Mouse (Mus musculus): ENCODE results near the gene Maml1. TPM values are rescaled to one million over a fixed set of nuclear protein-coding genes. Genes with fewer than 3 reads are reported as not detected.

The Maml1 gene
- polyA plus RNA-seq, 1 experiment from 2014 or later = 1.6 TPM

- no peaks in the 10 kb centered on the region for H3K27me3 ChIP-seq (ENCODE audit: insufficient read depth, low read length)
- no peaks in the 10 kb centered on the region for H3K9me3 ChIP-seq (ENCODE audit: low read length)
- H3K4me1 ChIP-seq (ENCODE audit: insufficient read depth) = no peaks in the 10 kb centered on the region
- no peak for DNase-seq
- ATAC-seq = no peak
- H3K9ac ChIP-seq (replicated peaks) = no peak overlapping the region
- TF ChIP-seq EP300 (IDR thresholded peaks at IDR 0.05; ENCODE audit: low read depth) (no peak), CTCF (IDR thresholded peaks at IDR 0.05; ENCODE audit: low read depth) (no peak)
- no peak overlapping the region for H3K4me2 ChIP-seq (ENCODE audit: low read depth, low read length)
- H3K27ac ChIP-seq (ENCODE audit: low read depth) = no peak overlapping the region
- WGBS (ENCODE audit: insufficient replicate concordance) = 72% methylated on average over 11 of the region's 11 CpGs
- peaks cover 20% of the 10 kb centered on the region for H3K36me3 ChIP-seq (replicated peaks; ENCODE audit: insufficient read depth, low read length)
- no peak overlapping the region for H3K4me3 ChIP-seq (ENCODE audit: low read depth, low read length)
Observed at GRCm38 (mm10) chr11:50252684-50253265, 39.3 kb downstream of the Maml1 start.

GRCm38 (mm10) chr11:50252166-50252565 is 39.9 kb downstream of the Maml1 start:
- no peak for ATAC-seq
- Histone ChIP-seq H3K9me3 (ENCODE audit: low read length) (no peaks in the 10 kb centered on the region), H3K27me3 (ENCODE audit: insufficient read depth, low read length) (no peaks in the 10 kb centered on the region), H3K4me3 (ENCODE audit: low read depth, low read length) (no peak overlapping the region), H3K9ac (replicated peaks) (no peak overlapping the region), H3K27ac (ENCODE audit: low read depth) (no peak overlapping the region), H3K36me3 (replicated peaks; ENCODE audit: insufficient read depth, low read length) (peaks cover 14% of the 10 kb centered on the region), H3K4me2 (ENCODE audit: low read depth, low read length) (no peak overlapping the region), H3K4me1 (ENCODE audit: insufficient read depth) (no peaks in the 10 kb centered on the region)
- WGBS (ENCODE audit: insufficient replicate concordance) = 68% methylated on average over 3 of the region's 3 CpGs
- DNase-seq = no peak
- no peak for TF ChIP-seq CTCF (IDR thresholded peaks at IDR 0.05; ENCODE audit: low read depth)
- TF ChIP-seq EP300 (IDR thresholded peaks at IDR 0.05; ENCODE audit: low read depth) = no peak

GRCm38 (mm10) chr11:50248473-50249171 is 43.5 kb downstream of the Maml1 start:
- DNase-seq (no peak), ATAC-seq (no peak)
- TF ChIP-seq EP300 (IDR thresholded peaks at IDR 0.05; ENCODE audit: low read depth) (no peak), CTCF (IDR thresholded peaks at IDR 0.05; ENCODE audit: low read depth) (no peak)
- WGBS (ENCODE audit: insufficient replicate concordance) = 79% methylated on average over 7 of the region's 7 CpGs
- Histone ChIP-seq H3K27me3 (ENCODE audit: insufficient read depth, low read length) (no peaks in the 10 kb centered on the region), H3K36me3 (replicated peaks; ENCODE audit: insufficient read depth, low read length) (no peaks in the 10 kb centered on the region), H3K27ac (ENCODE audit: low read depth) (no peak overlapping the region), H3K9ac (replicated peaks) (no peak overlapping the region), H3K9me3 (ENCODE audit: low read length) (no peaks in the 10 kb centered on the region), H3K4me3 (ENCODE audit: low read depth, low read length) (no peak overlapping the region), H3K4me1 (ENCODE audit: insufficient read depth) (no peaks in the 10 kb centered on the region), H3K4me2 (ENCODE audit: low read depth, low read length) (no peak overlapping the region)

- ATAC-seq (no peak), DNase-seq (no peak)
- Histone ChIP-seq H3K27ac (ENCODE audit: low read depth) (no peak overlapping the region), H3K4me2 (ENCODE audit: low read depth, low read length) (no peak overlapping the region), H3K9me3 (ENCODE audit: low read length) (no peaks in the 10 kb centered on the region), H3K27me3 (ENCODE audit: insufficient read depth, low read length) (no peaks in the 10 kb centered on the region), H3K4me3 (ENCODE audit: low read depth, low read length) (no peak overlapping the region), H3K36me3 (replicated peaks; ENCODE audit: insufficient read depth, low read length) (no peaks in the 10 kb centered on the region), H3K9ac (replicated peaks) (no peak overlapping the region), H3K4me1 (ENCODE audit: insufficient read depth) (0 out of 2 replicates have a peak, but pooled peaks cover 4% of the 10 kb centered on the region)
- TF ChIP-seq EP300 (IDR thresholded peaks at IDR 0.05; ENCODE audit: low read depth) = no peak
- TF ChIP-seq CTCF (IDR thresholded peaks at IDR 0.05; ENCODE audit: low read depth) = no peak
- WGBS (ENCODE audit: insufficient replicate concordance) = 71% methylated on average over 5 of the region's 5 CpGs
Observed at GRCm38 (mm10) chr11:50245269-50245668, 46.8 kb downstream of the Maml1 start.

- no peak for ATAC-seq
- no peaks in the 10 kb centered on the region for H3K27me3 ChIP-seq (ENCODE audit: insufficient read depth, low read length)
- no peaks in the 10 kb centered on the region for H3K36me3 ChIP-seq (replicated peaks; ENCODE audit: insufficient read depth, low read length)
- DNase-seq = no peak
- H3K9me3 ChIP-seq (ENCODE audit: low read length) = no peaks in the 10 kb centered on the region
- H3K4me2 ChIP-seq (ENCODE audit: low read depth, low read length) = no peak overlapping the region
- no peak overlapping the region for H3K4me3 ChIP-seq (ENCODE audit: low read depth, low read length)
- no peak for TF ChIP-seq EP300 (IDR thresholded peaks at IDR 0.05; ENCODE audit: low read depth)
- TF ChIP-seq CTCF (IDR thresholded peaks at IDR 0.05; ENCODE audit: low read depth) = no peak
- no peak overlapping the region for H3K9ac ChIP-seq (replicated peaks)
- no peak overlapping the region for H3K27ac ChIP-seq (ENCODE audit: low read depth)
- 0 out of 2 replicates have a peak, but pooled peaks cover 4% of the 10 kb centered on the region for H3K4me1 ChIP-seq (ENCODE audit: insufficient read depth)
- WGBS (ENCODE audit: insufficient replicate concordance) = 48% methylated on average over 6 of the region's 6 CpGs
Observed at GRCm38 (mm10) chr11:50243926-50244325, 48.2 kb downstream of the Maml1 start.

GRCm38 (mm10) chr11:50240235-50240911 is 51.7 kb downstream of the Maml1 start:
- Histone ChIP-seq H3K4me1 (ENCODE audit: insufficient read depth) (peaks cover 27% of the 10 kb centered on the region), H3K27ac (ENCODE audit: low read depth) (no peak overlapping the region), H3K9ac (replicated peaks) (no peak overlapping the region), H3K27me3 (ENCODE audit: insufficient read depth, low read length) (no peaks in the 10 kb centered on the region), H3K4me2 (ENCODE audit: low read depth, low read length) (no peak overlapping the region), H3K4me3 (ENCODE audit: low read depth, low read length) (no peak overlapping the region), H3K9me3 (ENCODE audit: low read length) (no peaks in the 10 kb centered on the region), H3K36me3 (replicated peaks; ENCODE audit: insufficient read depth, low read length) (peaks cover under 1% of the 10 kb centered on the region; the same call in 1 of the 2 replicates)
- no peak for ATAC-seq
- DNase-seq = no peak
- TF ChIP-seq CTCF (IDR thresholded peaks at IDR 0.05; ENCODE audit: low read depth) = no peak
- TF ChIP-seq EP300 (IDR thresholded peaks at IDR 0.05; ENCODE audit: low read depth) = no peak; the same call in 1 of the 2 replicates
- WGBS (ENCODE audit: insufficient replicate concordance) = 30% methylated on average over 7 of the region's 7 CpGs

Data from liver, postnatal 0 days (tissue).